Mouse (Mus musculus) embryo, embryonic 10 days (tissue): ENCODE measurements around the gene Plcxd3.
"Not testable (repeated sequence)": the region's sequence is repeated elsewhere in the genome, so short reads cannot be mapped to it uniquely, and the experiment has no call there.

Source experiments
- DNase-seq: peaks from one replicate; pipeline ENCODE4 v3.0.0-alpha.2; 2015; ENCODE audit warnings: low spot score

Plcxd3 gene

GRCm38 (mm10) chr15:4559121-4559520, 183.8 kb downstream of the Plcxd3 start:
- DNase-seq: no peak

GRCm38 (mm10) chr15:4561431-4561970, 186.2 kb downstream of the Plcxd3 start:
- DNase-seq: no peak

GRCm38 (mm10) chr15:4595521-4595920, 220.2 kb downstream of the Plcxd3 start:
- DNase-seq: not testable (repeated sequence)

- not testable (repeated sequence) for DNase-seq
Measured at GRCm38 (mm10) chr15:4598661-4599060, 223.4 kb downstream of the Plcxd3 start.

GRCm38 (mm10) chr15:4599331-4599730, 224.0 kb downstream of the Plcxd3 start:
- DNase-seq: not testable (repeated sequence)

GRCm38 (mm10) chr15:4605630-4606029, 230.3 kb downstream of the Plcxd3 start:
- no peak for DNase-seq
